Mouse (Mus musculus): ENCODE results near the gene Lyg1.

Lyg1 gene

GRCm38 (mm10) chr1:37931806-37932205 is 25.8 kb downstream of the Lyg1 start:
- DNase-seq = no peak

- no peak for DNase-seq
Observed at GRCm38 (mm10) chr1:37925971-37926370, 31.6 kb downstream of the Lyg1 start.

GRCm38 (mm10) chr1:37922536-37922935 is 35.0 kb downstream of the Lyg1 start:
- no peak for DNase-seq

- DNase-seq = no peak
Observed at GRCm38 (mm10) chr1:37918096-37918495, 39.5 kb downstream of the Lyg1 start.

- DNase-seq = no peak
Observed at GRCm38 (mm10) chr1:37917666-37918065, 39.9 kb downstream of the Lyg1 start.

GRCm38 (mm10) chr1:37916393-37916792 is 41.2 kb downstream of the Lyg1 start, which contains the start of gene Lyg2:
Gene Lyg2, minus strand, starts transcription at chr1:37916493.
- DNase-seq = no peak

GRCm38 (mm10) chr1:37912751-37913150 is 44.8 kb downstream of the Lyg1 start:
- no peak for DNase-seq

GRCm38 (mm10) chr1:37903178-37903577 is 54.4 kb downstream of the Lyg1 start:
- no peak for DNase-seq

GRCm38 (mm10) chr1:37900288-37900687 is 57.3 kb downstream of the Lyg1 start:
- no peak for DNase-seq

GRCm38 (mm10) chr1:37899816-37900215 is 57.7 kb downstream of the Lyg1 start:
- DNase-seq = no peak
